Mouse (Mus musculus): ENCODE results near the gene Serpinb9b. TPM values are rescaled to one million over a fixed set of nuclear protein-coding genes. Genes with fewer than 3 reads are reported as not detected.
A peak's percentile ranks its signal among the peaks of the same experiment; 100 is the strongest.

Serpinb9b gene
- polyA plus RNA-seq, 1 experiment from 2014 or later, result 0.36 TPM

- Histone ChIP-seq H3K4me1 (ENCODE audit: insufficient read depth) (0 out of 2 replicates have a peak, but pooled peaks cover 6% of the 10 kb centered on the region), H3K36me3 (ENCODE audit: insufficient read depth) (no peaks in the 10 kb centered on the region), H3K4me2 (peak within 1 kb of the TSS; percentile 64), H3K9ac (peak within 1 kb of the TSS; percentile 45), H3K9me3 (ENCODE audit: low read depth, low read length) (no peaks in the 10 kb centered on the region), H3K27ac (ENCODE audit: low read depth) (peak within 1 kb of the TSS; percentile 87), H3K4me3 (ENCODE audit: low read depth, low read length) (peak within 1 kb of the TSS; percentile 31), H3K27me3 (ENCODE audit: insufficient read depth, low read length) (no peaks in the 10 kb centered on the region)
- no peak for ATAC-seq (ENCODE audit: insufficient read depth)
- no peak for DNase-seq
- WGBS, result 91% methylated on average over 3 of the region's 3 CpGs
- no peak for TF ChIP-seq CTCF (IDR thresholded peaks at IDR 0.05; ENCODE audit: low read depth)
Observed at GRCm38 (mm10) chr13:33002950-33003349, 24.3 kb upstream of the Serpinb9b start, which contains the start of gene Serpinb9. Gene Serpinb9 (plus strand): TSS chr13:33003250.

- peaks cover 2% of the 10 kb centered on the region for H3K36me3 ChIP-seq (ENCODE audit: insufficient read depth)
- H3K27ac ChIP-seq (ENCODE audit: low read depth), result peak overlapping the region; percentile 87
- H3K4me1 ChIP-seq (ENCODE audit: insufficient read depth), result 0 out of 2 replicates have a peak, but pooled peaks cover 6% of the 10 kb centered on the region
- H3K4me2 ChIP-seq, result peak overlapping the region; percentile 64
- DNase-seq (peak; percentile 17), ATAC-seq (ENCODE audit: insufficient read depth) (no peak; the same call in 1 of the 2 replicates)
- no peaks in the 10 kb centered on the region for H3K27me3 ChIP-seq (ENCODE audit: insufficient read depth, low read length)
- H3K4me3 ChIP-seq (ENCODE audit: low read depth, low read length), result peak overlapping the region; percentile 31
- no peak for TF ChIP-seq CTCF (IDR thresholded peaks at IDR 0.05; ENCODE audit: low read depth)
- WGBS, result 43% methylated on average over 9 of the region's 9 CpGs
- H3K9ac ChIP-seq, result peak overlapping the region; percentile 45
- H3K9me3 ChIP-seq (ENCODE audit: low read depth, low read length), result no peaks in the 10 kb centered on the region
Observed at GRCm38 (mm10) chr13:33003523-33004413, 23.4 kb upstream of the Serpinb9b start.

- H3K27ac ChIP-seq (ENCODE audit: low read depth), result peak overlapping the region; percentile 87
- 10% methylated on average over 12 of the region's 12 CpGs for WGBS
- H3K9ac ChIP-seq, result peak overlapping the region; percentile 45
- DNase-seq, result peak; percentile 91
- peaks cover 8% of the 10 kb centered on the region for H3K36me3 ChIP-seq (ENCODE audit: insufficient read depth)
- ATAC-seq (ENCODE audit: insufficient read depth), result peak; percentile 97
- peak overlapping the region; percentile 31 for H3K4me3 ChIP-seq (ENCODE audit: low read depth, low read length)
- TF ChIP-seq CTCF (IDR thresholded peaks at IDR 0.05; ENCODE audit: low read depth), result peak; percentile 74
- H3K27me3 ChIP-seq (ENCODE audit: insufficient read depth, low read length), result no peaks in the 10 kb centered on the region
- H3K4me1 ChIP-seq (ENCODE audit: insufficient read depth), result 0 out of 2 replicates have a peak, but pooled peaks cover 6% of the 10 kb centered on the region
- H3K4me2 ChIP-seq, result peak overlapping the region; percentile 64
- H3K9me3 ChIP-seq (ENCODE audit: low read depth, low read length), result no peaks in the 10 kb centered on the region
Observed at GRCm38 (mm10) chr13:33004414-33005105, 22.7 kb upstream of the Serpinb9b start.

GRCm38 (mm10) chr13:33005501-33006075 lies 21.6 kb upstream of the Serpinb9b start:
- Histone ChIP-seq H3K27ac (ENCODE audit: low read depth) (peak overlapping the region; percentile 87; the same call in 1 of the 2 replicates), H3K4me3 (ENCODE audit: low read depth, low read length) (peak overlapping the region; percentile 31), H3K27me3 (ENCODE audit: insufficient read depth, low read length) (no peaks in the 10 kb centered on the region), H3K4me2 (peak overlapping the region; percentile 64), H3K4me1 (ENCODE audit: insufficient read depth) (0 out of 2 replicates have a peak, but pooled peaks cover 6% of the 10 kb centered on the region), H3K36me3 (ENCODE audit: insufficient read depth) (peaks cover 10% of the 10 kb centered on the region), H3K9me3 (ENCODE audit: low read depth, low read length) (no peaks in the 10 kb centered on the region), H3K9ac (no peak overlapping the region)
- 57% methylated on average over 2 of the region's 2 CpGs for WGBS
- no peak for TF ChIP-seq CTCF (IDR thresholded peaks at IDR 0.05; ENCODE audit: low read depth)
- ATAC-seq (ENCODE audit: insufficient read depth), result no peak
- DNase-seq, result no peak

- Histone ChIP-seq H3K9me3 (ENCODE audit: low read depth, low read length) (no peaks in the 10 kb centered on the region), H3K4me3 (ENCODE audit: low read depth, low read length) (no peak overlapping the region), H3K4me2 (no peak overlapping the region), H3K27me3 (ENCODE audit: insufficient read depth, low read length) (no peaks in the 10 kb centered on the region), H3K27ac (ENCODE audit: low read depth) (no peak overlapping the region), H3K4me1 (ENCODE audit: insufficient read depth) (0 out of 2 replicates have a peak, but pooled peaks cover 6% of the 10 kb centered on the region), H3K9ac (no peak overlapping the region), H3K36me3 (ENCODE audit: insufficient read depth) (peaks cover 10% of the 10 kb centered on the region)
- DNase-seq, result no peak
- ATAC-seq (ENCODE audit: insufficient read depth), result no peak
- 73% methylated on average over 3 of the region's 3 CpGs for WGBS
- no peak for TF ChIP-seq CTCF (IDR thresholded peaks at IDR 0.05; ENCODE audit: low read depth)
Observed at GRCm38 (mm10) chr13:33006555-33006954, 20.7 kb upstream of the Serpinb9b start.

GRCm38 (mm10) chr13:33012395-33012794 lies 14.8 kb upstream of the Serpinb9b start:
- Histone ChIP-seq H3K9me3 (ENCODE audit: low read depth, low read length) (no peaks in the 10 kb centered on the region), H3K4me3 (ENCODE audit: low read depth, low read length) (no peak overlapping the region), H3K9ac (no peak overlapping the region), H3K27me3 (ENCODE audit: insufficient read depth, low read length) (no peaks in the 10 kb centered on the region), H3K4me2 (no peak overlapping the region), H3K36me3 (ENCODE audit: insufficient read depth) (peaks cover 17% of the 10 kb centered on the region), H3K27ac (ENCODE audit: low read depth) (no peak overlapping the region), H3K4me1 (ENCODE audit: insufficient read depth) (no peaks in the 10 kb centered on the region)
- DNase-seq (peak; percentile 87), ATAC-seq (ENCODE audit: insufficient read depth) (peak; percentile 96)
- TF ChIP-seq CTCF (IDR thresholded peaks at IDR 0.05; ENCODE audit: low read depth), result no peak
- 42% methylated on average over 1 of the region's 1 CpGs for WGBS
